Mouse (Mus musculus): Measurements from ENCODE around the gene Reps1.

The Reps1 gene

DNA sequence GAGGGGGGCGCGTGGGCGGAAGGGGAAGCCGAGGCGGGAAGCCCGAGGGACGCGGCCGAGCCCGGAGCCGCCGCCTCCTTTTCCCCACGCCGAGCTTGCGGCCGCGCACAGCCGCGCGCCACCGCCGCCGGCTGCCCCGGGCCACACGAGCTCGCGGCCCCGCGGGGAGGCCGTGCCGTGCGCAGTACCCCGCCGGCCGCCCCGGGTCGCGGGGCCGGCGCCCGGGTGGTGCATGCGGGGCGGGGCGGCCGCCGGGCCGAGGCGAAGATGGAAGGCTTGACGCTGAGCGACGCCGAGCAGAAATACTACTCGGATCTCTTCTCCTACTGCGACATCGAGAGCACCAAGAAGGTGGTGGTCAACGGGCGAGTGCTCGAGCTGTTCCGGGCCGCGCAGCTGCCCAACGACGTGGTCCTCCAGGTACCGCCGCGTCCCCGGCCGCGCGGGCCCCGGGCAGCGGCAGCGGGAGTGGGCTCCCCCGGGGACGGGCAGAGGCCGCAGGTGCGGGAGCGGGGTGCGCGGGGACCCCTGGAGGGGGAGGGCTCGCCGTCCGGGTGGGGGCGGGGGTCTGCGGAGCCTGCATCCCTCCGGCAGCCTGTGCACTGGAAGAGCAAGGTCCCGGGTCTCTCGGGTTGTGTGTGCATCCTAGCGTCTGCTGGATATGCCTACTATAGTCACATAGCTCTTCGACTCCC, at the start of gene Reps1:
Reps1 (plus strand) TSS at position 166 of the 695 bp plus-strand sequence.
- DNase-seq = no peak

- peak; percentile 14 for DNase-seq
Measured at GRCm38 (mm10) chr10:18006756-18007155, 48.9 kb upstream of the Reps1 start.

DNA sequence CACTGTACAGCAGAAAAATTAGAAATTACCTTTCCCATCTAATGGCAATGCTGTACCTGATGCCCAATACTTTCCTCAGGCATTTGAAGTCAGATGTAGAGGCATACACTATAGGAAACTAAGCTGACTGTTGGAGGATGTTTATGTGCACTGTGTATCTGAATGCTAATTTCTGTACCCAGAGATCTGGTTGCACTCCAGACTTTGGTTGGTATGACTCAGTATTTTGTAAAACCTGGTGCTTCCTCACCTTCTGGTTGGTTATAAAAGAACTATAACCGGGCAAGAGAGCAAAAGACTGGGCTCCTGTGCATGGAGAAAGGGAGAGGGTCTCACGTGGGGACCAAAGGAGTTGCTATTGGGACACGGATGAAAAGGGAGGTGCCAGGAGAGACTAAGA, 48.4 kb upstream of the Reps1 start:
- DNase-seq = no peak

- DNase-seq = no peak
Measured at GRCm38 (mm10) chr10:18008118-18008517, 47.5 kb upstream of the Reps1 start.

- DNase-seq = no peak
Measured at GRCm38 (mm10) chr10:18009744-18010143, 45.9 kb upstream of the Reps1 start.

DNA sequence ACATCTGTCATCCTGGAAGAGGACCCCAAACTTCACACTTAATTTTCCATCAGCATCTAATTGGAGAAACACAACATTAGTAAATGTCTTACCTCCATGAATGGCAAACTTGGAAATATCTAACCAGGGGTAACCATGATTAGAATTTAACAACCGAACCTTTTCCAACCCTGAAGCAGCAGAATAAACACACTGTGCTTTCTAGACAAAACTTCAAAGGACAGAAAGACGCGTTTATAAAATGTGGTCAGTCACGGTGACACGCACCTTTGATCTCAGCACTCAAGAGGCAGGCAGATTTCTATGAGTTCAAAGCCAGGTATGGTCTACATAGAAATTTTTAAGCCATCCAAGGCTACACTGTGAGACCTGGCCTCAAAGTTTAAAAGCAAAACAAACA, 43.9 kb upstream of the Reps1 start:
- DNase-seq = peak; percentile 65

DNA sequence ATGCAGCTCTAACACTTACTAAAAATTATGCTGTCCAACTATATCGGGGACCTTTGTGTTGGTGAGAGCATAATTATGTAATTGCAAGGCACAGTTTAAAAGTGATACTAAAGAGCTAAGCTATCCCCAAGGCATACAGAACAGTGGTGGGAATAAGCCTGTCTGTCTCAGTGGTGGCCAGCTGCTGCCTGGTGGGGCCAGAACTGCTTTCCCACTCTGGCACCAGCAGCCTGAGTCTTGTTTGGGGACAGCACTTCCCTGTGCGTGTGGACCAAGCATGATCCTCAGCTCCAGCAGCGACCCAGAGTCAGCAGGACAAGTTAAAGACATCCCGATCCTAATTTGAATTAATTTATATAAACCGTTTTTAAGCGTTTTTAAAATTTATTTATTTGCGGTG, 35.2 kb upstream of the Reps1 start:
- DNase-seq = no peak

- no peak for DNase-seq
Measured at GRCm38 (mm10) chr10:18020846-18021245, 34.8 kb upstream of the Reps1 start.

DNA sequence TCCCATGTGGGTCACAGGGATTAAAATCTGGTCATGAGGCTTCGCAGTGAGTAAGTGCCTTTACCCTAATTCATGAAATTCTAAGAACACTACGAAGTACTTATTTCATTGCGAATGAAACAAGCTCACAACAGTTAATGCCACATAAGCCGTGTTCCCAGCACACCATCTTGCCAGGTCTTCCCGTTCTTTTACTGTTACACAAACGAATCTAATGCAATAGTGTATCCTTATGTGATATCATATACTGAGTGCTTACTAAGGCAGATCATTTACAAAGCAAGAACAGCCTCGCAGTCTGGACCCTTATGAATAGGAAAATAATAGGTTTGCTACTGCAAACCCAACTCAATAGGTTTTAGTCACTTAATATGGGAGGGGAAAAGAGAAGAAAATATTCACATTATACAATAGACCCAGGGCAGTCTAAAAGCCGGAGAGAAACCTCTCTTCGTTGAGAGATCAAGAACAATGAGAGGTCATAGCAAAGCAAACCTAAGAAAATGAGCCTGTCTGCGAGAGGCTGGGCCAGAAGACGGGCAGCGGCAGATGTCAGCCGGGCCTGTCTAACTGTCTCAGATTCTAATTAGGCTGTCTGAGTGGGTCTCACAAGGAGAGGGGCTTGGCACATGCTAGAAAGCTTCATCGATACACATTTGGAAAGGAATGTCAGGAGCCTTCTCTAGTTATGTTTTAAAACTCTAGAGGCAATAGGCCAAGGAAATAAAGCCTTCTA, 33.9 kb upstream of the Reps1 start:
- DNase-seq = no peak

- peak; percentile 87 for DNase-seq
Measured at GRCm38 (mm10) chr10:18022312-18022711, 33.3 kb upstream of the Reps1 start.

- DNase-seq = peak; percentile 82
Measured at GRCm38 (mm10) chr10:18022741-18023347, 32.8 kb upstream of the Reps1 start, which contains the start of gene Abracl. Gene Abracl, minus strand, starts transcription at chr10:18023288.

- DNase-seq = no peak
Measured at GRCm38 (mm10) chr10:18034408-18034807, 21.3 kb upstream of the Reps1 start.

DNA sequence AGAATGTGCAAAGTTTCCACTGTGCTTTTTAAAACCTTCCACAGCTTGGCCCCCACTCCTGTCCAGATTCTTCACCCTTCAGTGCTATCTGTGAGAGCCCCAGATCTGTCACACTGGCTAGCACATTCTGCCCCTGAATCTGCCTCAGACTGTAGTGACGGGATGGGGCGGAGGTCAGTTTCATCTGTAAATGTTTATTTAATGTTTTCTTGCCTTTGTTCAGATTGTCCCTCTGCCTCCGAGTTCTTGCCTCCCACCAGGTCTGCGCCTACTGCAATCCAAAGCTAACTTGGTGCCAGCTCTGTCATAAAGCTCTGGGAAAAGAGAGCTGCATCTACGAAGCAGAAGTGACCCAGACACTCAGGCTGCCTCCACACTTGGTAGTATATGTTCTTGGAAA, 18.8 kb upstream of the Reps1 start:
- peak; percentile 67 for DNase-seq

GRCm38 (mm10) chr10:18046380-18046779, 9.3 kb upstream of the Reps1 start:
- no peak for DNase-seq

- DNase-seq = peak; percentile 83
Measured at GRCm38 (mm10) chr10:18047380-18048146, 8.1 kb upstream of the Reps1 start.

- peak; percentile 84 for DNase-seq
Measured at GRCm38 (mm10) chr10:18055009-18055695, 509 bp upstream of the Reps1 start.

- no peak for DNase-seq
Measured at GRCm38 (mm10) chr10:18056391-18056745, 707 bp downstream of the Reps1 start.

DNA sequence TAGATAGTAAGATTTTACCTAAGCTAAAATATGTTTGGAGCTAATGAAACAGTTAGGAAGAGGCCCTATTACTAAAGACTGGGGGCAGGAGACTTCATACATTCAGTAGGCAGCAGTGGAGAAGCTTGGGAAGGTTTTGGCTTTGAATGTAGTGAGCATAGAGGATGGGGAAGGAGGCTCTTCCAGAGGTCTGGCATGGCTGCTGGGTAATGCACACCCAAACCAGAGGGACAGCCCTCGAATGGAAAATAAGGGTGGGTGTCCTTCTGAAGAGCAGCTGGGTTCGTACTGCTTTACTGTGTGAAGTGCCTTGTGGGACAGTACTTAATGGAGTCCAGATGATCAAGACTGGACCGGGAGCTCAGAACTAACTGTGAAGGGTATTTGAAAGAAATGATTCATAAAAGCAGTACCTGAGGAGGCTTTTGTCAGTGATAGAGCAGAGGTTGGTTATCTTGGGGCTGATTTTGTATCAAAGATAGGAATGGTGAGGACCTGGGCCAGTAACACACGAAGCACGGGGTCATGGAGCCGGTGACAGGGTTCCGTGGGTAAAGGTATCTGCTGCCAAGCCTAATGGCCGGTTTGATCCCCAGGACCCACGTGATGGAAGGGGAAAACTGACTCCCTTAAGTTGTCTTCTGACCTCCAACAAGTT, 3.1 kb downstream of the Reps1 start:
- no peak for DNase-seq

GRCm38 (mm10) chr10:18059807-18060206, 4.1 kb downstream of the Reps1 start:
- no peak for DNase-seq

DNA sequence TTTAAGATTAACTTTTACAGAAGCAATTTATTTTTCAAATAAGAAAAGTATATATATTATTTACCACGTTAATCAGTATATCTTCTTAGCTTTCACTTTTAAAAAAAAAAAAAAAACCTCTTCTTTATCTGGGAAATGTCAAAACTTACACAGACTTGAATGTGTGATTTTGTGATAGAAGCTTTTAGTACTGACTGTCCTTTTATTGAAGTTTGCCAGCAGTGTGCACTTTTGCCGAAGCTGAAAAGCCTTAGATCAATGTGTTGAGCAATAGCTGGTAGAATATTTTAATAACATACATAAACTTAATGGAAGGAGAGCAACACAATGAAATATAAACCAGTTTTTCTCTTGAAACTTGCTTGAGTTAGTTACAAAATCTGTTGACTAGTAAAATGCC, 5.1 kb downstream of the Reps1 start:
- no peak for DNase-seq

DNA sequence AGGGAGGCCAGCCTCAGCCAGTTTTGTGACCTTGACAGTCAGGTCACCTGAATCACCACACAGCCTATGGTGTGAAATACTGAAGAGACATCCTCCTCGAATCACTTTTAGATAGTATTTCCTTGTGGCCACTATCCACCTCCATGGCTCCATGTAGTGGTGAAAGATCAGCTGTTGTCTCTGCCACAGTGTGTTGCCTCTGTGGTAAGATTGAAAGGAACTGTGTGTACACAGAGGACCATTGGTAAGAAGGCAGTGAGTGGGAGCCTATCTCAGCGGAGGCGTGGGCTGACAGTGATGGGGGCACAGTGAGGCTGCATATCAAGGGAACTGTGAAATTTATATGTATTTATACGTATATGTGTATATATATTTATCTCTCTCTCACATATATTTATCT, 5.9 kb downstream of the Reps1 start:
- DNase-seq = no peak

DNA sequence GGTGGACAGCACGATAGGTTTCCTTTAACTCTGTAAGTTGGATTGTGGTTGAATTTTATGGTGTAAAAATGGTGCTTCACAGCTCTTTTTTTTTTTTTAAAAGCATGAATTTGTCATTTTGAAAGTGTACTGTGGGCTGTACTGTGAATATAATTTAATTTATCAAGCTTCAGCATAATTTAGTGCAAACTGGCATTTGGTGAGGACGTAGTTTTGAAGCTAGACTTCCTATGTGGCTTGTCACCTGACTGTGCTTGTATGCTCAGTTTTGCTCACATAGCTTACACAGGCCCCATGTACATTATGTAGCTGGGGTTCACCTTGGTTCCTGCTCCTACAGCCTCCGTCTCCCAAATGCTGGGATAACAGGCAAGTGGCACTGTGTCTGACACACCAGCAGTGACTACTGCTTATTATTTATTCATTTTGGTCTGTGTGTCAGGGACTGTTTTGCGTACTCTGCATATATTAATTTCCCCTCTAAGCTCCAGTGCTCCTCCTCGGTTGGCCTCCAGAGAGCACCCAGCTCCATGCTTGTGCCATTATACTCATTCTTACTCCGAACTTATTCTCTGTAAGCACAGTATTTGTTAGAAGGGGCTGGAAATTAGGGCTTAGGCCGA, 9.1 kb downstream of the Reps1 start:
- DNase-seq = no peak
